Mouse (Mus musculus): Measurements from ENCODE around the gene Trpm7.

Trpm7 gene

DNA sequence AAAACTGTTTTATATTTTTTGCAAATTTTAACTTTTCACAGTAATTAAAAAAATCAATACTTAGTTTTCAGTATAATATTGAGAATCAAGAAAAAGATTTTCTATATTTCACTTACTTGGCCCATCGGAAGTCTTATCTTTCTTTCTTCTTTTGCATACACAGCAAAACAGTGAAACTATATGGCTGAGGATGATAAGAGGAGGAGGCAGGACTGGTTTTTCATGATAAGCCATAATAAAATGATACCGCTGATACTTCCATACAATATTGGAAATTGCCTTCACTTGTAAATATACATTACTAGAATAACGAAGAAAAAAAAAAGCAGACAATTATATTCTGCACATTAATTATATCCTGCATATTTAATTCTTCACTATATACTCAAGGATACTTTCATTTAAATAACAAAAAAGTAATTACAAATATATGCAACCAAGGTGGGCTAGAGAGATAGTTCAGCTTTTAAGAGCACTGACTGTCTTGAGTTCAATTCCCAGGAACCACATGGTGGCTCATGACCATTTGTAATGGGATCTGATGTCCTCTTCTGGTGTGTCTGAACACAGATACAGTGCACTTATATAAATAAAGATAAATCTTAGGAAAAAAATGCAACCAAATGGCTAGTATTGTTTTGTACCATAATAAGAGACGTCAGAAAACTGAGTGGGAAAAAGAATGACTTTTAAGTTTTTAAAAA is 59.2 kb downstream of the Trpm7 start:
- no peak for DNase-seq

DNA sequence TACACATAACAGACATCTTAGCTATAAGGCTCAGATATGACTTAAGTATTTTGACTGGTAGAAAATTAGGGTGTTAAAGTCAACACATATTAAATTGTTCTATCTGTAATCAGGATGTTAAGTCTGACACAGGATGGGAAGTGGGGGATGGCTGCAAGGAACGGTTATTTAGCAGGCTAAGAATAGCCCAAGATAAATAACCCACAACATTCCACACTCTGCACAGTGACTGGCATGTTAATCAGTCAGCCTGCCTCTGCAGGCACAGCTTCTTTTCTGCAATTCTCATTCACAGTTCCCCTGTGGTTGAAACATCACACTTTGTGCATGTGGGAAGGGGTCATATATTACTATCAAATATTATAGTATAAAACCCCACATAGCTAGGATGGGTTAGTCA is 60.2 kb downstream of the Trpm7 start:
- peak; percentile 30 for DNase-seq

DNA sequence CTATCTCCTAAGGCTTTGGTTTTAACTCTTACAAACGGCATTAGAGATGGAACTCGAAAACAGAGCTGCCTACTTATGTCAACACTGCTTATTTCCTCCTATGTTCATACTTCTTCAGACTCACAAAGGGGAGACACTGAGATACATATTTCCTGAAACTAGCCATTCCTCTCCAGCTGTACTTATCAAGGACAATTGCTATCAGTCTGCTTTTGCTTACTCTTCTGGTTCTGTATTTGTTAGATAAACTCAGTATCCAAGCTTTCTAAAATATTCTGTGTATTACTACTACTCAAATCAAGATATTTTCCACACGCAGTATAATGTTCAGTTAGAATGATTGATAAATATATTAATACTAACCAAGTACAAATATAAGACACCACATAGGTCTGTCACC is 74.0 kb downstream of the Trpm7 start:
- no peak for DNase-seq

DNA sequence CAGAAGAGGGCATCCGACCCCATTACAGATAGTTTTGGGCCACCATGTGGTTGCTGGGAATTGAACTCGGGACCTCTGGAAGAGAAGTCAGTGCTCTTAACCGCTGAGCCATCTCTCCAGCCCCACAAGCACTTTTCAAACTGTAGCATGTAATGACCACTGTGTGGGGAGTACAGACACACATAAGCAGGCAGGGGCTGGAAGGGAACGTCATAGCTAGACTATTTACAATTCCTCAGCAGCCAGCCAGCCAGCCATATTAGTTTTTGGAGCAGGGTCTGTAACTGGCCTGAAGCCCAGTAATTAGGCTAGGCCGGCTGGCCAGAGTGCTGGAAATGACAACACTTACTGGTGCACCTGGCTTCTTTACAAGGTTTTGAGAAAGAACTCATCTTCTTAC is 77.6 kb downstream of the Trpm7 start:
- no peak for DNase-seq

DNA sequence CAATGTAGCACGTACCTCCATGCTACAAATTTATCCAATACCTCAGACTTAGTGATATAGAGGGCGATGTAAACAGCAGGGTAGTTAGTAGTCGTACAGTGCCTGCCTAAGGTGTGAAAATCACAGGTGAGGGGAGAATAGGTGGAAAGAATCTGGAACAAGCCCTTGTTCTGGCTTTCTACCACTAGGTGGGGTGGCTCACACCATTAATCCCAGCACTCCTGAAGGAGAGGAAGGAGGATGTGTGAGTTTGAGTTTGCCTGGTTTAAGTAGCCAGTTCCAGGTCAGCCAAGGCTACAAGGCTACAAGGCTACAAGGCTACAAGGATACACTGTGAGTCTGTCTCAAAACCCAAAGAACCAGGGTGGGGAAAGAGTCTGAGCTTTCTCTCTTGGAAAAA is 80.3 kb downstream of the Trpm7 start:
- no peak for DNase-seq

DNA sequence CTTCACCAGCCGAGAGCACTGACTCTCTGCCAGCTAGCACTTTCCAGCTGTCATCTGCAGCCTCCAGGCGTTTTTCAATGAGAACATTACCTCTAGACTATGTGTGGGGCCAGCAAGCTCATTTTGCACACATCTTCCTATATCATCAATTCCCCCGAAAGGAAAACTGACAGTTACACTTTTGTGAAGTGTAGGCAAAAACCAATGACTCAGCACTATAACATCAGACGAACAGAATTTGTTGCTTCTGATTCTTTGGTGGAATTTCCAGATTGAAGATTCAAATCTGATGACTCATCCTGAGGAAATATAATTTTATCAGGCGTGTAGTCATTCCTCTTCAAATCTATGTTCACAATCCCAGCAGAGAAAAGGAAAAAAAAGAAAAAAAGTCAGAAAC is 83.4 kb downstream of the Trpm7 start:
- DNase-seq = no peak

DNA sequence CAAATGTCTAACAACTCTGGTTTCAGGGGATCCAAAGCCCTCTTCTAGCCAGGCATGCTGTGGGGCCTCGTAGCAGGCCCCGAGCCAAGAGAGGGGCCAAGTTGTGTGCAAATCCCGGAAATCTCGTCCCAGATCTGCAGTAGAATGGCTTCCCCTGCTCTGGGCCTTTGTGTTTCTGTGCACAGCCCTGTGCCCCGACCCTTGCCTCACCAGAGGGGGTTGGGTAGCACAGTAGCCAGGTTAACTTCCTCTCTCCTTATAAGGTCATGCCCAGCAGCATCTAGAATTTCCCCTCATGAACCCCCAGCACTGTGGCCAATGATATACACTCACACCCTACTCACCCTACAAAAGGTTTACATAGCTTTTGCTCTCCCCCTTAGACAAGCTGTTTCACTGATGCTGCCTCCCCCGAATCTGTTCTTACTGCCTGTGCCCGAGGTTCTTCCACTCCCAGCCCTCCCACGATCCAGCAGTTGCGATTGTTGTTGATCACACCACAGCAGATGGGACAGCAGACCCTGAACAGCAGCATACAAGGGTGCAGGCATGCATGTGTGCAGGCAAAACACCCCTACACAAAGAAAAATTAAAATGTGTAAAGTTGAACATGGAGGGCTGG is 88.2 kb downstream of the Trpm7 start:
- no peak for DNase-seq

DNA sequence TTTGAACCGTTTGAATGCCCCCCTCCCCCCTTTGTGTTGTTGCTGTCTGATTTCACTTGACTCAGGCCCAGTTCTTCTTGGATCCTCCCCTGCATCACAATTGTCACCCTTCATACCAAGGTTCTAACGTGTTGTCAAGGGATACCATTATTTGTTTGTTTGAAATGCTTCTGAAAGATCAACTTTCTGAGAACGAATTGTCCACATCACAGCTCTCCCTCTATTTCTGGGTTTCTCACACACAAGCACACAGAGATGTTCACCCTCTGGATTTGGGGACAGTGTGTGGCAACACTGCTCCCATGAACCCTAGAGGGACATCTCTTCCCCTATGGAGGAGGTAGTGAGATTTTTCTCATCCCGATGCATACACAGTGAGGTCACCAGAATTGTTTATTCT is 92.7 kb downstream of the Trpm7 start, which contains the start of gene Usp50:
TSS of gene Usp50 (minus strand) at position 101 of the 400 bp plus-strand sequence.
- DNase-seq = no peak

DNA sequence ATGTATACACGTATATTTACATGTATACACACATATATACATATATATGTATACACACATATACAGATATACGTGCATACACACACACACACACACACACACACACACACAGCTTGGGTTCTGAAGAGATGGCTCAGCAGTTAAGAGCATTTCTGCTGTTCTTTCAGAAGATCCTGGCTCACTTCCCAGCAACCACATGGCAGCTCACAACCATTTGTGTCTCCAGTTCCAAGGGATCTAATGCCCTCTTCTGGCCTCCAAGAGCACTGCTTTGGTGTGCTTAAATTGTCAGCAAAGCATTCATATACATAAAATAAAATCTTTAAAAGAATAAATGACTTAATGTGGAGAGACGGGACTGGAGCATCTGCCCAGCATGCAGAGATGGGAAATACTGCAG is 93.6 kb downstream of the Trpm7 start:
- DNase-seq = no peak

DNA sequence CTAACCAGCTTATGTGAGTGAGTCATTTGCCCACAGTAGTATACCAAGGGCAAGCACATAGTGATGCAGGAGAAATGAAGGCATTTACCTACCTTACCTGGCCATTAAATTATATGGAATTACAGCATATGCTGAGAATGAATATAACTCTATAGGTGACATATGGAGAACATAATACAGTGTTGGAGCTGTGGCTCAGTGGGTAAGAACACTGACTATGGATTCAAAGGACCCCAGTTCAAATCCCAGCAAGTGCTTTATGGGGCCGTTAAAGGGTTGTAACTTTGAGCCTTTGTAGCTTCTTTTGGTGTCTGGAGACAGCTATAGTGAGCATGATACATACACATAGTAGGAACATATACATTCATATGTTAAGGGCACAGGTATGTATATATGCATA is 94.6 kb downstream of the Trpm7 start:
- no peak for DNase-seq

DNA sequence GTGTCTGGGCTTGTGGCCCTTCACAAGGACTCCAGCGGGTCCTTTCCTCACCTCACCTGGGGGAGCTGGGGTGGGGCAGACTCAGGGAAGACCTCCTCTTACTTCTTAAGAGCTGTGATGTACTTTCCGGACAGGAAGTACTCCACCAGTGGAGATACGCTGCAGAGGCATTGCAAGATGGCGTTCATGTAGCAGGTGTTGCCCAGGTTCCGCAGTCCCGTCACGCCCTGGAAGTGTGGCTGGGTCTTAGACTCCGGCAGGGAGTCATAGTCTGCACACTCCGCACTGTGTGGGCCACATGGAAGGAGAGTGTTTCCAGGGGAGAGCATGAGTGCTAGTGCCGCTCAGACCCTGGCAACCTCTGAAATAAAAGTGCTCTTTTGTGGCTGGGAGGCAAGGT is 95.7 kb downstream of the Trpm7 start:
- DNase-seq = no peak

DNA sequence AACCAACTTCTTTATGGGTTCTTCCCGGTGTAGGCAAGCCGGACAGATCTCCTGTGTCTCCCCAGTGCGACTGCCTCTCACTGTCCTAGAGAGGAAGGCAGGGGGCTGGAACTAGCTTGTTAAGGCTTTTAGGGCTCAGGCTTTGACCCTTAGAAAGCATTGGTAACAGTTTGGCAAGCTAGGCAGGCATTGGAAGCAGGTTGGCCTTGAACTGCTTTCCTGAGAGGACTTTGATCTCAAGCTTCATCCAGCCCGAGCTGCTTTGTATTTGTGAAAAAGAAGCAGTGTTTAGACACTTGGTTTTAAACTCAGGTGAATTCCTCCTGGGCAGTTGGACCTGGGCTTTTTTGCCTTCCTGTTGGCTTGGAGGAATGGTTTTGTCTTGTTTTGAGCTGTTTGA is 97.2 kb downstream of the Trpm7 start:
- DNase-seq = no peak

DNA sequence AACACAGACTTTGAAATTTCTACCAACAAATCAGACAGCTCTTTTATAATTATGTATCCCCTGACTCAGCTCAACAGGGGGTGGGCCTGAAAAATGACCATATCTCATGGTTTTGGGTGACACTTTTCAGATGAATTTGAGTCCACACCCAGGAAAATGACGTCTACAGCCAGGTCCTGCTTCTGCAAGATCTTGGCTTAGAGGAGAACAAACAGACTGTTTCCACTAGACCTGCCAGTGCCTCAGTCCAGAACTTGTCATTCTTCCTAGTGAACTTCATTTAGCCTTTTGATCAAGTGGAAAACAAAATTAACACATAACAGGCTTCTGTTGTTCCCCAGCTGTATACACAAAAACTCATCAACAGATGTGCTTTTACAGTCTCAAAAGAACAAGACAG is 99.6 kb downstream of the Trpm7 start:
- DNase-seq = no peak

DNA sequence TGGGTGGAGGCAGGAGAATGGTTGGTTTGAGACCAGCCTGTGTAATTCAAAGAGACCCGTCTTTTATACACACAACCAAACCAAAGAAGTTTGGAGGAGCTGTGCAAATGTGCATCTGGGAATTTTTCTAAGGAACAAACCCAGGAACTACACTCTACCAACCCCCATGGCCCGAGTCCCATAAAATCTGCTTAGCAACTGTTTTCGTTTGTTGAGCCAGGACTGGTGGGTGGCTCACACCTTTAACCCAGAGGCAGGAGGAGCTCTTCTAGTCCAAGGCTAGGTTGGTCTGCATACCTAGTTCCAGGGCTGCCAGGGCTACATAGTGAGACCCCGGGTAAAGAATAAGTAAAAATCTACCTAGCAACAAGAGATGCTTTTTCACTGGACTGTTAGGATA is 100.1 kb downstream of the Trpm7 start:
- DNase-seq = no peak

DNA sequence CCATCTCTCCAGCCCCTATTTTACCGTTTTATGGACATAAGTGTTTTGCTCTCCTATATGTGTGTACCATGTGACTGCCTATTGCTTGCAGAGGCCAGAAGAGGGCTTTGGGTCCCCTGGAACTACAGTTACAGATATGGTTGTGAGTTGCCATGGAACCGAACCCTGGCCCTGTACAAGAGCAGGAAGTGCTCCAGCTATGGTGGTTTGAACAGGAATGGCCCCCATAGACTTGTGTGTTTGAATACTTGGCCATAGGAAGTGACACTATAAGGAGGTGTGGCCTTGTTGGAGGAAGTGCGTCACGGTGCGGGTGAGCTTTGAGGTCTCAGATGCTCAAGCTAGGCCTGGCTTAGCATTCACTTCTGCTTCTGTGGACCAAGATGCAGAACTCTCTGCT is 103.8 kb downstream of the Trpm7 start:
- DNase-seq = no peak

DNA sequence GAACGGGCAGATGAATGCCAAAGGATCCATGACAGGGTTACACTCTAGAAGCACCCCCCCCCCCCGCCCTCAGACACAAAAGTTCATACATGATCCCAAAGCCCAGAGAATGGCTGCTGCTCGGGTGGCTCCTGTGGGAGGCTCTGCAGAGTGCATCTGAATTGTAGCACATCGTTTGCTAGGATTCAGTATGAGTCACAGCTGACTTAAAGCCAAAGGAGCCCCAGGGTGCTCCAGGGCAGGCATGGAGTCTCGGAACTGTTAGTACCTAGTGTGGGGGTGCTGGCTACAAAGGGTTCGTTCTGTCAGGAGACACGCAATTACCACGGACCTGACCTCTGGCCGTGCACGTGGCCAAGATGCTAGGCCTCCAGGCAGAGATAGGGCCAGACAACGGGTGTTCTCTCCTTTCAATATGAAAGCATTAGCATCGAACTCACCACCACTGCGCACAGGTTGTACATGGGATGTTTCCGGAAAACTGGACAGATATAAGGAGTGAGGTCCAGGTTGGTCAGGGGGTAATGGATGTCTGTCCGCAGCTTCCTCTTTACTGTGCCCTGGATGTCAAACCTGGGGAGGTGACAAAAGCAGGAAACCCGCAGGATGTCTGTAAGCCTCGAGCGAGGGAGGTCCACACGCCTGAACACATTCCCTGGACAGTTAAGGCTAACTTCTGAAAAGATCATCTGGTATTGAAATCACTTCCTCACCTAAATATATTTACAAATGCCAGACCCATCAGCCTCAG is 106.4 kb downstream of the Trpm7 start:
- no peak for DNase-seq

DNA sequence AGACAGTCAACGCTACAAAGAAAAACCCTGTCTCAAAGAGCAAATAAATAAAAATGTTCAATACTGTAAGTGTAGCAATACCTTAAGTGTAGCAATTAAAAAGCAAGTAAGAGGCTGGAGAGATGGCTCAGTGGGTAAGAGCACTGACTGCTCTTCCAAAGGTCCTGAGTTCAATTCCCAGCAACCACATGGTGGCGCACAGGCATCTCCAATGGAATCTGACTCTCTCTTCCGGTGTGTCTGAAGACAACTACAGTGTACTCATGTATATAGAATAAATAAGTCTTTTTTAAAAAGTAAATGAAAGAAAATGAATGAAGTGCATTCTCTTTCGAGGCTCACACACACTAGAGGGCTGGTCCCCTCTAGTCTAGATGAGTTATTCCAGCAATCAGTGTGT is 107.8 kb downstream of the Trpm7 start:
- DNase-seq = no peak

DNA sequence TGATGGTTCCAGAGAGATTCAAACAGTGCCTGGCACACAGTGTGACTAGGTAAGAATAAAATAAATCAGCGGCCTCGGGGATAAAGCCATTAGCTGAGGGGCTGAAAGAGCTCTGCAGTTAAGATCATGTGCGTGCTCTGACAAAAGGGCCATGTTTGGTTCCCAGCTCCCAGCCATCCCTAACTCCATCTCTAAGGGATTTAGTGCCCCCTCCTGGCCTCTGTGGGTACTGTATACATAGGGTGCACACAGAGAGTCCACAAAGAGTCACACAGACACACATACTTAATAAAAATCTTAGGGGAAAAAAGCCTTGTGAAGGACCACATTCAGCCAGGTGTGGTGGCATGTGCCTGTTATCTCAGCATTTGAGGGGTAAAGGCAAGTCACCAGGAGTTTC is 108.4 kb downstream of the Trpm7 start:
- DNase-seq = no peak

DNA sequence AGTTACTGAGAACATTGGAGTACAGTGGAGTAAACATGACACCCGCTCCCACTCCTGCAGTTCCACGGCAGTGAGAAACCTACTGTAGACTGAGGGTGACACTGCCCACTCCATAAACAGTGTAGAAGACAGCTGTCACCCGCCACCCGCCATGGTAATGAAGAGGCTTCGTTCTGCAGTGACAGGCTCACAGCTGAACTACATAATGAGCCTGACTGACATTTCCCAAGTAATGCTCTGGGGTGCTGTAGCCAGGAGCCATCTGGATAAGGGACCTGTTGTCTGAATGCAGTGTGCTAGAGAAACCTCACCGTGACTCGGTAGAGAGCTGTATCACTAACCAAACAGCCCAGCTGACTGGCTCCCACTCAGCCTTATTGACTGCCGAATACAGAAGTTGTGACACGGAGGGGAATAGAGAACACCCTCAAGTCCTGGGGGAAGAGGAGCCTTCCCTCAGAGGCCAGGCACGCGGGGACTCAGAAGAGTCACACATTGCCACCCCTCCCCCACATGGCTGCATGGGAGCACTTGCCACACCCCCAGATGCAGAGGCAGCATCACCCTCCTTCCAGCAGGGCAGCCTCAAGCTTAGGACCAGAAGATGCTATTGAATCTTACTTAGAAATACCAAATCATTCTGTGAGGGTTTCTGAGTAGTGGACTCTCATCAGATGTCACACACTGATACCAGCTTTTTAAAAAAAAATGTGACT is 110.0 kb downstream of the Trpm7 start:
- DNase-seq = no peak

DNA sequence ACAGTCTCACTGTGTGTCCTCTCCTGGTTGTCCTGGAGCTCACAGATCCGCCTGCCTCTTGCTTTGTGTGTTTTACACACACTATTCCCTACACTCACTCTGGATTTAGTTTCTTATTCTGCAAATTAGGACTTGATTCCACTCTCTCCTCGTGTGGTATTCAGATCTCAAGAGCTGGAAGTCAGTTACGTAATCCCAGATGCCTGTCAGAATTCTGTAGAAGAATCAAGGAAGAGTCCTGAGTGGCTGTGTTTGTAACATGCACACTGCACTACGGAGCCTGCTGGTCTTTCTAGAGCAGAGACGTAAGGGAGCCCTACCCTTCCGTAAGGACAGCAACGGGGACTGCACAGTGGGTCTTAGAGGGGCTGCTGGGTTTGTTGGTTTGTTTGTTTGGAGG is 116.7 kb downstream of the Trpm7 start:
- DNase-seq = no peak

DNA sequence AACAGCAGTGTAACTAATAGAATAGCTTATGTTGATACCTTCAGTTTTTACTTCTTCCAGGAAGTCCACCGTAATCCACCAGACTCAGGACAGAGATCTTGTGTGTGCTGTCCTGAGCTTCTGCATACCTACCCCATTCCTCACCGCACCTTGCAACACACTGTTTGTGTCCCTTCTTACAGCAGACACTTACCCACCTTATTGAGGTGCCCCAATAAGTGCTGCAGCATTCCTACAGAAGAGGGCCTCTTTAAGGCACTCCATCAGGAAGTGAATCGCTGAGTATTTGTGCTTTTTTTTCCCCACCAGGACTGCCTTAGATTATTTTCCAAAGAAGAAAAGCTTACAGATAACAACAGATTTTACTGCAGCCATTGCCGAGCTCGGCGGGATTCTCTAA is 120.4 kb downstream of the Trpm7 start:
- DNase-seq = no peak

DNA sequence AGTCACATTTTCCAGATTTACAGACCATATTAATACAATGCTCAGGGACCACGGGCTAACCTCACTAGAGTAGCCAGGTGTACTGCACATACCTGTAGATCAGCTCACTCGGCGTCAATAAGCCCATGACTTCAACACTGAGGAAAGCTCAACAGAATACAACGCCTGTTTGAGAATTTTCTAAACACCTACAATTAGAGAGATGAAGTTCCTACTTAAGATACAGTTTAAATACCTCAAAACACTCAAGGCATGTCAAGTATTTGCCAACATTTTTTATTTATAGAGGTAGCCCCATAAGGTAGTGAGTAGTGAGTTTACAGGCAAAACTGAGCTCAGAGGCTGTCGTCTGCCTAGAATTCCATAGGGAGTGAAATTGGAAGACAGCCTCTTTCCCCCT is 132.6 kb downstream of the Trpm7 start:
- DNase-seq = no peak
